20 mouse cellular contexts compared by ENCODE assay signal in the genomic region with DNA sequence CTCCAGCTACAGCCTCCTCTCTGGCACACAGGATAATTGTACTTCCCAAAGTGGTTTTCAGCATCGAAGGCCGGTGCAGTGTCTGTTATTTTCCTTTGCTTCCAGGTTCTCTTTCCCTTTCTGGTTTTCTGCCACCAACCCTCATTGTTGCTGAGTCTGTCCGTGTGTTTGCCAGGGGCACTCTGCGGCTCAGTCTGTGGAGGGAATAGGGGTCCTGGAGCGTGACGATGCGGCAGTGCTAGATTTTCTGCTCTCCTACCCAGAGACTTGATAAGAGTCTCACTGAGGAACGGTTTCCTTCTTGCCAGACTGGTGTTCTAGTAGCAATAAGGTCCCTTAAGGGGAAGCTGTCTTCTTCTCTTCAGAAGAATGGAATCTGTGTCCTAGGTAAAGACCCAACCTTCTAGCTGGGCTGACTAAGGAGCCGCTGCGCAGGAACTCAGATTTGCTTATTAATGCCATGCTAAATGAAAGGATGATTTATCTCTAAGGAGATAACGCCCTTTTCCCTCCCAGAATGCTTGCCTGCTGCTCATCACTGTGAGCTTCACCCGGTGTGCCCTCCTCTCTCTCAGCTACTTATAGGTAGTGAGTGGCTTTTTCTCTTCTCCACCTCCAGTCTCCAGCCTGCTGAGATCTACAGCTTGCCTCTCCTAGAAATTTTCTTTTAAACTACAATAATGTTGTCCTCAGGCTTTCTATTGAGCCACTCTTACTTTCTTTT.
DNase-seq lines count a peak whose midpoint lies in the region; ATAC-seq and TF ChIP-seq lines count a peak whose summit lies in the region.
"Had no signal": no experiment of that assay in that cellular context is flagged by ENCODE, and none has a peak within 500 bp of the region (broad histone marks: within the 10 kb centered on the region; RNA-seq: fewer than 3 reads in every experiment).

No protein-coding gene starts in this region.

- no peak for TF ChIP-seq CTCF in kidney, adult 2 months (conservative IDR thresholded peaks at IDR 0.05; ENCODE audit: insufficient read depth, insufficient read length, low read depth, low read length)

- no peaks in the 10 kb centered on the region for H3K36me3 ChIP-seq in kidney, embryonic 15.5 days
- no peaks in the 10 kb centered on the region; the same call in 1 of the 2 replicates for H3K36me3 ChIP-seq in kidney, adult 2 months (ENCODE audit: control insufficient read depth, insufficient read depth, low read length)
- no peaks in the 10 kb centered on the region for H3K36me3 ChIP-seq in neural tube, embryonic 15.5 days
- H3K36me3 ChIP-seq: embryonic facial prominence, embryonic 15.5 days; limb, embryonic 15.5 days; liver, embryonic 15.5 days; midbrain, embryonic 12.5 days had no signal

- no peak overlapping the region for H3K9ac ChIP-seq in kidney, embryonic 15.5 days
- H3K9ac ChIP-seq in neural tube, embryonic 15.5 days (replicated peaks): no peak overlapping the region
- H3K9ac ChIP-seq: embryonic facial prominence, embryonic 15.5 days; heart, embryonic 12.5 days; hindbrain, embryonic 13.5 days; limb, embryonic 15.5 days; liver, embryonic 15.5 days; midbrain, embryonic 12.5 days had no signal

- 56% methylated on average over 12 of the region's 12 CpGs for WGBS in kidney, embryonic 15.5 days
- 64% methylated on average over 12 of the region's 12 CpGs for WGBS in kidney, adult 2 months
- 57% methylated on average over 12 of the region's 12 CpGs for WGBS in neural tube, embryonic 15.5 days

- no peak overlapping the region for H3K4me3 ChIP-seq in kidney, embryonic 15.5 days (replicated peaks)
- no peak overlapping the region for H3K4me3 ChIP-seq in kidney, adult 2 months (ENCODE audit: insufficient read depth, low read depth, low read length)
- H3K4me3 ChIP-seq in neural tube, embryonic 15.5 days (replicated peaks): no peak overlapping the region
- H3K4me3 ChIP-seq: embryonic facial prominence, embryonic 15.5 days; forebrain, embryonic 10.5 days; heart, embryonic 12.5 days; hindbrain, embryonic 13.5 days; limb, embryonic 15.5 days; liver, embryonic 15.5 days; midbrain, embryonic 12.5 days had no signal

- peak; percentile 64 for ATAC-seq in cerebellum, adult (ENCODE audit: insufficient number of reproducible peaks, low FRiP score, low TSS enrichment)
- peak; percentile 73 for ATAC-seq in kidney, embryonic 15.5 days (replicated peaks; ENCODE audit: low FRiP score)
- ATAC-seq in neural tube, embryonic 15.5 days (ENCODE audit: low FRiP score): 0 out of 2 replicates have a peak, but pooled peaks have one; percentile 40

- no peak overlapping the region for H3K27ac ChIP-seq in kidney, embryonic 15.5 days
- no peak overlapping the region for H3K27ac ChIP-seq in kidney, adult 2 months (ENCODE audit: insufficient read depth, low read depth, low read length)
- H3K27ac ChIP-seq in neural tube, embryonic 15.5 days (replicated peaks): peak overlapping the region; percentile 18; the same call in 1 of the 2 replicates
- H3K27ac ChIP-seq: embryonic facial prominence, embryonic 15.5 days; forebrain, embryonic 10.5 days; hindbrain, embryonic 13.5 days; limb, embryonic 15.5 days; liver, embryonic 15.5 days; macrophage; midbrain, embryonic 12.5 days had no signal

- no peak overlapping the region for H3K4me2 ChIP-seq in kidney, embryonic 15.5 days
- H3K4me2 ChIP-seq in neural tube, embryonic 15.5 days: no peak overlapping the region
- H3K4me2 ChIP-seq: embryonic facial prominence, embryonic 15.5 days; heart, embryonic 12.5 days; hindbrain, embryonic 13.5 days; limb, embryonic 15.5 days; liver, embryonic 15.5 days; midbrain, embryonic 12.5 days had no signal

- no peaks in the 10 kb centered on the region for H3K9me3 ChIP-seq in kidney, embryonic 15.5 days (replicated peaks)
- H3K9me3 ChIP-seq in neural tube, embryonic 15.5 days (replicated peaks): no peaks in the 10 kb centered on the region
- H3K9me3 ChIP-seq: embryonic facial prominence, embryonic 15.5 days; forebrain, embryonic 10.5 days; heart, embryonic 12.5 days; hindbrain, embryonic 13.5 days; limb, embryonic 15.5 days; liver, embryonic 15.5 days; midbrain, embryonic 12.5 days had no signal

- no peak for DNase-seq in cerebellum, postnatal 36 days
- no peak for DNase-seq in kidney, adult 2 months
- DNase-seq in neural tube, embryonic 10.5 days (ENCODE audit: extremely low spot score, low spot score): no peak
- peak; percentile 54 for DNase-seq in thymus, postnatal 4 days
- no peak for DNase-seq in heart, adult 8-10 months (ENCODE audit: low spot score)
- DNase-seq: adrenal gland, adult 2 months; cerebellum, adult 18-20 months; heart, postnatal 14 days; right cerebral cortex, adult 18-20 months had no signal

- H3K27me3 ChIP-seq in kidney, embryonic 15.5 days: no peaks in the 10 kb centered on the region
- no peaks in the 10 kb centered on the region for H3K27me3 ChIP-seq in kidney, adult 2 months (replicated peaks; ENCODE audit: control insufficient read depth, insufficient read depth, low read length)
- H3K27me3 ChIP-seq in neural tube, embryonic 15.5 days (replicated peaks): no peaks in the 10 kb centered on the region
- H3K27me3 ChIP-seq: embryonic facial prominence, embryonic 15.5 days; heart, embryonic 12.5 days; hindbrain, embryonic 13.5 days; limb, embryonic 15.5 days; liver, embryonic 15.5 days; midbrain, embryonic 12.5 days had no signal

- H3K4me1 ChIP-seq in kidney, embryonic 15.5 days: peaks cover 6% of the 10 kb centered on the region; the same call in 1 of the 2 replicates
- H3K4me1 ChIP-seq in kidney, adult 2 months (ENCODE audit: control insufficient read depth, insufficient read depth, low read length): no peaks in the 10 kb centered on the region
- H3K4me1 ChIP-seq in neural tube, embryonic 15.5 days: 0 out of 2 replicates have a peak, but pooled peaks cover 3% of the 10 kb centered on the region
- H3K4me1 ChIP-seq: embryonic facial prominence, embryonic 15.5 days; heart, embryonic 12.5 days; limb, embryonic 15.5 days; liver, embryonic 15.5 days had no signal

- TF ChIP-seq POLR2A in kidney, adult 2 months (IDR thresholded peaks at IDR 0.05; ENCODE audit: low read depth, low read length): no peak
